Mouse (Mus musculus) brain, adult 2 months (tissue): ENCODE measurements at regions not wholly inside any gene's neighbourhood (a gene's known extent, or its start where the extent isn't known, plus 50 kb on each side); places are given as distances from the start of the nearest gene placed in this dataset.
A peak's percentile ranks its signal among the peaks of the same experiment; 100 is the strongest.

Experiments
- DNase-seq: peaks from one replicate; pipeline ENCODE4 v3.0.0; 2011; ENCODE audit warnings: low read depth, low spot score

GRCm38 (mm10) chr9:35360139-35361100 lies 60.5 kb upstream of the Cdon start:
- DNase-seq: peak; percentile 46

GRCm38 (mm10) chr9:35361432-35361831 lies 59.5 kb upstream of the Cdon start:
- no peak for DNase-seq

- no peak for DNase-seq
These were observed 58.7 kb upstream of the Cdon start for GRCm38 (mm10) chr9:35362276-35362675.

DNA sequence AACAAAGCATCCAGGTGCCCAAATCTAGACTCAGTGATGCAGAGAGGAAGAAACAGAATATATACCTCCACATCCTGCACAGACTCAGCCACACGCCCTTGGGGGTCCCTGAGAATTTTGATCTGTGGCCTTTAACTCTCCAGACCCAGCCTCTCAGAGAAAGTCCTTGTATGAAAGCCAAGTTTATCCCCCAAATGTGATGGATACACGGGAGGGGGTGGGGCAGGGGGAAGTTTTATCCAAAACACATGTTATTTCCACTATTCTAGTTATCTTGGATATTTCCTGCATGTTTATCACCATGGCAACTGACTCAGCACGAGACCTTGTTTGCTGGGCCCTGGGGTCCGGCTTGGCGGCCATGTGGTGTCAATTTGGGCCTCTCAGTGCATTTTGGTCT lies 57.8 kb upstream of the Cdon start:
- no peak for DNase-seq

DNA sequence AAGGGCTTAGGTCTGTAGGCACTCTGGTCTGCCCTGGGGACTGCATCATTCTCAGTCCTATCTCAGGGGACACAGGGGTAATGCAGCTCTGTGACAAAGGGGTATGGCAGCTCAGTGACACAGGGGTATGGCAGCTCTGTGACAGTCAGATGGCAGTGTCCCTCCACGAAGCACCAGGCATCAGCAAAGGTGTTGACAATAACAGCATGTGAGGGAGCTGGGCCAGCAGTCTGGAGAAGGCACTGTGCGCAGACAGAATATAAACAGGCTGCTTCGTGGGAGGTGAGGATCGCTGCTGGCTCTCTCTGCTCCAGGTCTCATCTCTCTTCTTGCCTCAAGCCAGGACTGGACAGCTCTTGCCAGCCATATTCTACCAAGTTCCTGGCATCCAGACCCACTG lies 57.0 kb upstream of the Cdon start:
- DNase-seq: peak; percentile 93

GRCm38 (mm10) chr9:35365975-35366374 lies 55.0 kb upstream of the Cdon start:
- no peak for DNase-seq

DNA sequence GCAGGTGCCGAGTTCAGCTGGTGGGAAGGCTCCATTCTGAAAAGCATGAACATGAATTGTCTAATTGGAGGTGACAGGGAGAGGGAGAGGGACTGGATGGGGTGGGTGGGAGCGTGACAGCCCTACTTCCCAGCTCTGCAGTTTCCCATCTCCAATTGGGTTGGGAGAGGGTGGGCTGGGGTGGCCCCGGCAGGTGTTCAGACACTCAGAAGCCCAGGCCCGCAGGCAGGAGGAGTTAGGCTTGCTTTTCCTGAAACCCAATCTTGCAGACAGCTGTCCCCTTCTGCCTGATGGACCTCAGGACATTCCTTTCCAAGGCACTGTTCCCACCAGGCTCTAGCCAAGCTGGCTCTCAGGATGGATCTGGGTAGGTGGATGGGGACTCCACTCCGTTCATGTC lies 51.9 kb upstream of the Cdon start:
- no peak for DNase-seq

DNA sequence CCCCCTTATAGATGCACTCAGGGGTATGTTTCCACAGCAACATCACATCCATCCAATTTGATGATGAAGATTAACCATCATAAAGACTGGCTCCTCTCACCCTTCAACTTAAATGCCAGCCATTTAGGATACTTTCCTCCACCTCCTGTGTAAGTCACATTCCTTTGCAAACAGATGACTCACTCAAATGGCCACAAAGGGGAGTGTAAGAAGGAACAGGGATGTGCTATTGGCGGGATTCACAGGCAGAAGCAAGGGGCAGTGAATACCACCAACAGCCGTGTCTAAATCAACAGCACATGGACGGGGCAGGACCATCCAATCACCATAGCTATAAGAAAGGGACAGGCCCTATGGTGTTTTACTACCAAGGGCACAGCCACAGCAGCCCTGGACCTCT lies 50.9 kb upstream of the Cdon start:
- no peak for DNase-seq

DNA sequence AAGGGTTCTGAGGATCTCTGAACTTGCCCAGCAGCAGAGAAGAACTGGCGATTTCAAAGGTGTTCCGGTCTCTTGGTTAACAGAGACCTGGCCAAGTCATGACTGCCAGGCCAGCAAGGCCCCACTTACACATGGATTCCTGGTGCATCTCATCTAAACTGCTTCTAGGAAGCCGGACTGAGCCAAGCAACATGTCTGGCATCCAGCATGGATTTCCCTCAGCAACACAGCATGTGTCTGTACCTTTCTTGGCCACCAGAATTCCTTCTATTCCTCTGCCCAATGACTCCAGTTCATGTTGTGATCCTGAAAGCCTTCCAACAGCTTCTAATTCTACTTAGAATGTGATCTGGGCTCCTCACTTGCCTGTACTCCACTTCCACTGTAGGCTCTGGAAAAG lies 50.0 kb upstream of the Cdon start:
- peak; percentile 84 for DNase-seq
